16 mouse cellular contexts compared by ENCODE assay signal in genomic region chr1:90428334-90428733, GRCm38 (mm10).
"Had no signal": no experiment of that assay in that cellular context is flagged by ENCODE, and none has a peak within 500 bp of the region (broad histone marks: within the 10 kb centered on the region; RNA-seq: fewer than 3 reads in every experiment).

No protein-coding gene starts in this region.

- H3K36me3 ChIP-seq: neural tube, embryonic 13.5 days; neural tube, embryonic 15.5 days; stomach, embryonic 15.5 days had no signal

- H3K9me3 ChIP-seq: neural tube, embryonic 13.5 days; neural tube, embryonic 15.5 days; stomach, embryonic 15.5 days had no signal

- H3K4me2 ChIP-seq: neural tube, embryonic 13.5 days; neural tube, embryonic 15.5 days; stomach, embryonic 15.5 days had no signal

- H3K4me1 ChIP-seq: stomach, embryonic 15.5 days had no signal

- H3K4me3 ChIP-seq: neural tube, embryonic 13.5 days; neural tube, embryonic 15.5 days; stomach, embryonic 15.5 days had no signal

- H3K27ac ChIP-seq: neural tube, embryonic 13.5 days; neural tube, embryonic 15.5 days; stomach, embryonic 15.5 days; stomach, postnatal 0 days had no signal

- DNase-seq: retina, postnatal 1 day; right cerebral cortex, adult 18-20 months; right cerebral cortex, postnatal 14 days; right cerebral cortex, postnatal 25 days; right cerebral cortex, postnatal 4 days; spleen, adult 18-20 months; thymus, adult 18-20 months; thymus, adult 2 months; thymus, postnatal 14 days; thymus, postnatal 25 days; thymus, postnatal 36 days; thymus, postnatal 4 days had no signal

- H3K9ac ChIP-seq: neural tube, embryonic 13.5 days; neural tube, embryonic 15.5 days; stomach, embryonic 15.5 days had no signal

- H3K27me3 ChIP-seq: neural tube, embryonic 13.5 days; neural tube, embryonic 15.5 days; stomach, embryonic 15.5 days had no signal
